Mouse (Mus musculus) frontal cortex, postnatal 14 days (tissue): Measurements from ENCODE around the gene Snrpa.
A peak's percentile ranks its signal among the peaks of the same experiment; 100 is the strongest.
"Not testable (repeated sequence)": the region's sequence is repeated elsewhere in the genome, so short reads cannot be mapped to it uniquely, and the experiment has no call there.

Experiments
- DNase-seq, 2 experiments: peaks; one replicate each; pipeline ENCODE4 v3.0.0; 2022; ENCODE audit warnings: low spot score in 2 of 2

Gene Snrpa

DNA sequence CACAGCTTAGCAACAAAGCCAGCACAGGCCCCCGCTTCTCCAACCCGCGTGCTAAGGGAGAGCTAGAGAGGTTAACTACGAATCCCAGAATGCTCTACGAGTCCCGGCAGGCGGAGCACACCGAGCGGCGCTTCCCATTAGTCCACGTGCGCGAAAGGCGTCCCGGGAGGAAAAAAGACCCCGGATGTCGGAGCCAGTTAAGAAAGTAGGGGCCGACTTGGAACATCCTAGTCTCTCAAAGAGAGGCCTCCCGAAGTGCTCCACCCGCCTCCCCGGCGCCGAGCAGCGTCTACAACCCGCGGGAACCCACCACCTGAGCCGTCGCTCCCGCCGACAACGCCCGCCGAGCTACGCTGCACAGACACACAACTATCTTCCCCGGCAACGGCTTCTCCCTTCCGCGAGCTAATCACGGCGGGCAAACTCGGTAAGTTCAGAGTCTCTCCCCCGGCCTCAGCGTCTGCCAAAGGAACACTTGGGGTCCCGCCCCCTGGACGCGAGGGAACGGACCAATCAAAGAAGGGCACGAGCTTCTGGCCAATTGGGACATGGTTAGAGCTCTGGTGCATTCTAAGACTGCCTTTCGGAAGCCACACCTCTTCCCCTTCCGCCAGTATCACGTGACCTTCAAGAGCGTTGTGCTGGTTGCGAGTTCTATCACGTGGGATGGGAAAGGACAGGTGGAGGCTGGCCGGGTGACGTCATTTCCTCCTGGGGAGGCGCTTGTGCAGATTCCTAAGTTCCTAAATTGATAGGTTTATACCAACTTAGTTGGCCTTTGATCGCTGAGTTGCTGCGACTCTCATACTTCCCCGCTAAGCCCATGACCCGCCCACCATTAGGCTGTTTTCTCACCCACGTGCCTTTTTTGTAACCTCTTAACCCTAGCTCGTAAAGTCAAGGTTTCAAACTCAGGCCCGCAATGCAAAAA, at the start of gene Snrpa, which contains the start of gene BC024978:
Snrpa (minus strand) TSS at position 591 of the 931 bp plus-strand sequence.
BC024978 (plus strand) TSS at position 101 of the 931 bp plus-strand sequence.
- peak; percentile 94 to 99 for DNase-seq

DNA sequence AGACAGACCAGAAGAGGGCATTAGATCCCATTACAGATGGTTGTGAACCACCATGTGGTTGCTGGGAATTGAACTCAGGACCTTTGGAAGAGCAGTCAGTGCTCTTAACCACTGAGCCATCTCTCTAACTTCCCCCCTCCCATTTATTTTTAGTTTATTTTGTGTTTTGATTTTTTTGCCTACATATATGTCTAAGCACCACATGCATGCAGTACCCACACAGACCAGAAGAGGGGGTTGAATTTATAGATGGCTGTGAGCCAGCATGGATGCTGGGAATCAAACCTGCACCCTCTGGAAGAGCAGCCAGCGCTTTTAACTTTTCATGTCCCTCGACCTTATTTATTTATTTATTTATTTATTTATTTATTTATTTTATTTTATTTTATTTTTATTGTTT, 48.0 kb upstream of the Snrpa start:
- DNase-seq, result not testable (repeated sequence)

DNA sequence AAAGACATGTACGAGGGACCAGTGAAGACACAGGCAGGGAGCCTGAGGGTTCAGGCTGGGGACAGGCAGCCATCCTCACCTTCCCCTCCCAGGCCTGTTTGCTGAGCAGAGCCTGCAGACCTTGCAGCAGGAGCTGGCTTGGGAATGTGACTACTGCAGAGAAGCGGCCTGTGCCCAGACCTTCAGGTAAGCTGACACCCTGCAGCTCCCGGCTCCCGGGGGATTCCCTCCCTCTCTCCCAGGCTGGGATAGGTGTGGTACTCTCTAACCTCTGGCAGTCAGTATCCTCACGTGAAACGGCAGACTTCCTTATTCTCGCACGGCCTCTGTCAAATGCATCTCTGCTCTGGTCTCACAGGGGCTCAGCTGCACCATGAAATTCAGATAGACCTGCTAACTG, 47.1 kb upstream of the Snrpa start:
- no peak for DNase-seq

DNA sequence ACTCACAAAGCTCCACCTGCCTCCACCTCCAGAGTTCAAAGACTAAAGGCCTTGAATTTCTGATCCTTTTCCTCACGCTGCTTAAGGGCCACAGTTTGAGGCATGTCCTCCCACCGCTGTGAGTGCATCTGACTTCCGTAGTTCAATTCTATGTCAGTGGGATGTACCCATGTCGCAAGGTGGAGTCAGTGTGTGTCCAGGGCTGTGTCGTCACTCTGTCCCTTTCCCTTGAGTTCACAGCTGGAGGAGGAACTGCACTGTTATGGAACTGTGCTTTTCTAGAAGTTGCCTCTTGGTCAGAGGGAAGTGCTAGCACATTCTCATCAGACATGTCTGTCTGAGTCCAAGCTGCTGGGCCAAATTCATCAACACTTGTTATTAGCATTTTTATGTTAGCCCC, 42.5 kb upstream of the Snrpa start:
- no peak for DNase-seq

DNA sequence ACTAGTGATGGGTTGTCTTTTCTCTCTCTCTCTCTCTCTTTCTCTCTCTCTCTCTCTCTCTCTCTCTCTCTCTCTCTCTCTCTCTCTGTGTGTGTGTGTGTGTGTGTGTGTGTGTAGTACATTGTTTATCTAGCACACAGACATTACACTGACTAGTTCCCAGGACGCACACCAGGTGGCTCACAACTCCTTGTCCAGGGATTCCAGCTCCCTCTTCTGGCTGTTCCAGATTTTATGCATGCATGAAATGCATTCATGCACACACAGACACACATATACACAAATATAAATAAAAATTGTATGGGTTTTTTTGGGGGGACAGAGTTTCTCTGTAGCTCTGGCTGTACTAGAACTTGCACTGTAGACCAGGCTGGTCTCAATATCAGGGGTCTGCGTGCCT, 41.5 kb upstream of the Snrpa start:
- no peak for DNase-seq

DNA sequence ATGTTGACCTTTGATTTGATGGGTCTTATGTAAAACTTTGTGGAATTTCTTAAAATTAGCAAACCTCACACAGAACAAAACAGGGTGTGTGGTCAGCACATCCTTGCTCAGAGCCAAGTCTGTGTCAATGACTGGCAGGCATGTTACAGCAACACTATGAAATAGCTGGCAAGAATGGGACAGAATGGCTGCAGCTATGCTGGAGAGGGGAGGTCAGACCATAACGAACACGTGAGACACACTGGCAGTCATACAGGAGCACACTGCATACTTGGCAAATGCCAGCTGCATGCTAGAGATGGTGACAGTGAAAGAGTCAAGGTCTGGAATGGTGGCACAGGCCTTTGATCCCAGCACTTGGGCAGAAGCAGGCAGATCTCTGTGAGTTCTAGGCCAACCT, 39.7 kb upstream of the Snrpa start:
- no peak for DNase-seq

DNA sequence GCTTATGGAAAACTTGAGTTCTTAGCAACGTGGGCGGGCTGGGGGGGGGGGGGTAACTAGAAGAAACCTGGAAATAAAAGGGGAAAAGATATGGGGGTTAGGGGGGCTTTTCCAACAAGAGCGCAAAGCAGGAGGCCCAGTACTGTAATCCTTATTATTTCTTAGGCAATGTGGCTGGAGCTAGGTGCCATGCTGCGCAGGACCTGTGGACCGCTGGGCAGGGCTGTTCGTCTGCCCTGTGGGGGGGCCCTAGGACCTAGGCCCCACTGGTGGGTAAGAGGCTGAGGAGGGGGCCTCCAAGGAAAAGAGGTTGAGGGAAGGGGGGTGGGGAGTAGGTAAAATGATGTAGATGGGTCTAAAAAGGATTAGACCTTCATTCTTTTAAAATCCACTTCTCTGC, 37.2 kb upstream of the Snrpa start:
- no peak for DNase-seq

DNA sequence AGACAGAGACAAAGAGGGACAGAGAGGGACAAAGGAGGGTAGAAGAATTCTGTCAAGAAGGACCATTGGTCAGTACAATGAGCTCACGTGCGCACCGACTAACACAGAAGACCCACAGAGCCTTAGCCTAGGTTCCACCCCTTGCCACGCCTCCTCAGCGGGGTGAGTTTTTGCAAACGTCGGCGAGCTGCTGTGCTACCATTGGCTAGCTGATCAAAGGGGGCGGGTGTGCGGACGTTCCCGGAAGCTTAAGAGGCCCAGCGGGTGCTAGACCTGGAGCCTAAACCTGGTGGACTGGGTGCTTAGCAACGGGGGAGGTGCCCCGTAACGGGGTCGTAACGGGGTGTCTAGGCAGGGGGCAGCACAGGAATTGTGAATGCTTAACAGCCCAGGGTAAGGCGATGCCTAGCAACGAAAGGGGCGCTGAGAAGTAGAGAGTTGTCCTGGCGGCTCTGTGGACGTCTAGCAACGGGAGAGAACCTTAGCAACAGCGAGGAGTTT, 36.8 kb upstream of the Snrpa start, which contains the start of gene Coq8b:
Coq8b (plus strand) TSS at position 243 of the 501 bp plus-strand sequence.
- DNase-seq, result peak; percentile 90 to 91

DNA sequence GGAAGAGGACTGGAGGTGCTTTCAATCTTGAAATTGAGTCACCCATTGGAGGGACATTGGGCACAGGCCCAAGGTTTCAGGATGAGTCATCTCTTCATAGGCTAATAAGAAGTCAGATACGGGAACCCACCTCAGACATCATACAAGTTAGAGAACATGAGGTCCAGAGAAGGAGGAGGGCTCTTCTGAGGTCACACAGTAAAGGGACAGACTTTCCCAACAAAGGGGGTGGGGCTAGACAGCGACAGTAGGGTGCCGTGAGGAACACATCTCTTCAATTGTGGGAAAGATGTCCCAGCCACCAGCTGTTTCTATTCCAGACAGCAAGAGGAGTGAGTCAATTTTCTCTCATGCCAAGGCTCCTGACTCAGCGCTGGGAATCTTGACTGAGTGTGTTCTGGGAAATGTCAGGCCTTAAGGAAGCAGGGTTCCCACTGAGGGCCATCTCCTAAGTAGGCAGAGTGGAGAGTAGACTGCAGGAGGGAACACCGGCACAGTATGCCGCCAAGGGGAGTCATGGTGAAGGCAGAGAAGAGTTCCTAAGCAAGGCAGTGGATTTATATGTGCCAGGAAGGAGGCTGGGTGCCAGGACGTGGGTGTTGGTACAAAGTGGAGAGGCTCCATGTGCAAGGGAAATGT, 35.7 kb upstream of the Snrpa start:
- peak; percentile 57 to 75 for DNase-seq

DNA sequence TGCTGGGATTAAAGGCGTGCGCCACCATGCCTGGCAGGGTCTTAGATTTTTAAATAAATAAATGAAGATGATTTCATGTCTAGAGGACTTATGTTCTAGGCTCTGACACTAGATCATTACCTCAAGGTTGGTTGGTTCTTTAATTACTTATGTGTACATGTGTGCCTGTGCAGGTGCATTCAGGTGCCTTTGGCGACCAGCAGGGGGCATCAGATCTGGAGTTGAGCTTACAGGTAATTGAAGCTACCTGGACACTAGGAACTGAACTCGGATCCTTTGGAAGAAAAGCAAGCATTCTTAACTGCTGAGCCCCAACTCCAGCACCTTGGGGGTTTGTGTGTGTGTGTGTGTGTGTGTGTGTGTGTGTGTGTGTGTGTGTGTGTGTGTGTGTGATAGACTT, 34.7 kb upstream of the Snrpa start:
- no peak for DNase-seq

DNA sequence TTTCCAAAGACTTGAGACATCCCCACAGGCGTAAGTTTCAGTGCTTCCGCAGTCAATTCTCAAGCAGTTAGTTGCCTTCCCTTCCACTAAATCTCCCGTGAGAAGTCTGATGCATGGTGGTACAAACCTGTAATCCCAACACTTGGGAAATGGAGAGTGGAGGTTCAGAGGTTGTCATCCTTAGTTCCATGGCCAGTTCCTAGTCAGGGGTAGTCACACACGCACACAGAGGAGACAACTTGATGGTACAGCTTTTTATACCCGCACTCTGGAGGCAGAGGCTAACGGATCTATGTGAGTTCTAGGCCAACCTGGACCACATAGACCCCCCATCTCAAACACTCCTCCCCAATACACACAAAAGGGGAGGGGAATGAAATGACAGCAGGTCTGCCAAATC, 32.8 kb upstream of the Snrpa start:
- DNase-seq, result no peak

DNA sequence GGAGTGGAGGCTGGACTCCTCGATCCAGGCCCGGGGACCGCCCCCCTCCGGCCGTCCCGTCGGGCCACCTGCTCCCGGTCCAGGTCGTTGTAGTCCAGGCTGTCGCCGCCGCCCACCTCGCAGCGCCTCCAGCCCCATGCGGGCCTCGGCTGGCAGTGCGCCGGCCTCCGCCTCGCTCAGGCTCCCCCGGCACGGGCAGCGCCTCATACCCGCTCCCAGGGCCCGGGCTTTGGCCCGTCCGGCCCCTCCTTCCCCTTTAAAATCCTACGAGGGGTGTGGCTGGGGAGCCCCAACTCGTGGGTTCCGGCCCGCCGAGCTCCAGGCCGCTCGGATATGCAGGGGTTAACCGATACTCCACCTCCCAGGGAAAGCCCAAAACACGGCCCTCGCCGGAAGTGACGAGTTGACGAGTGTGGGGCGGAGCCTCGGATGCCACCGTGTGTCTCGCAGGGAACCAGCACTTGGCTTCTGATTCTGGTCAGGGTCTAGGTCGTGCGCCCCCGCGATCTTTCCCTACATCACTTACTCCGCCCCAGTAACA, 32.3 kb upstream of the Snrpa start, which contains the start of gene Itpkc:
Itpkc (minus strand) TSS at position 381 of the 541 bp plus-strand sequence.
- peak; percentile 85 to 86 for DNase-seq

DNA sequence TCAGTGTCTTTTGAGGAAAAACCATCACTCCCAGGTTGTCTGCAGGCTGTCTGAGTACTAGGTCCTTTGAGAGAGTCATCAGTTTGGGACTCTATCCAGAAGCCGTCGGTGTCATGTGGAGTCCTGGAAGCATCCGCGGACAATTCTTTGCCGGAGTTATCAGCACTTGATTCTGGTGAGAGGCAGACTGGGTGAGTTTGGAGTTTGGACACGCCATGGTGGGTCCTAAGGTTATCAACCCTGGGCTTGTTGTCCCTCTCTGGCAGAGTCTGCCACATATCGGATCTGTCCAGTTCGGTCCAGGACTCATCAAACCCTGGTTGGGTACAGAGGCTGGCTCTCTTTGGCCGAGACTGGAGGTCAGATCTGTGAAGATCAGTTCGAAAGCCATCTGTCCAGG, 31.6 kb upstream of the Snrpa start:
- no peak for DNase-seq

DNA sequence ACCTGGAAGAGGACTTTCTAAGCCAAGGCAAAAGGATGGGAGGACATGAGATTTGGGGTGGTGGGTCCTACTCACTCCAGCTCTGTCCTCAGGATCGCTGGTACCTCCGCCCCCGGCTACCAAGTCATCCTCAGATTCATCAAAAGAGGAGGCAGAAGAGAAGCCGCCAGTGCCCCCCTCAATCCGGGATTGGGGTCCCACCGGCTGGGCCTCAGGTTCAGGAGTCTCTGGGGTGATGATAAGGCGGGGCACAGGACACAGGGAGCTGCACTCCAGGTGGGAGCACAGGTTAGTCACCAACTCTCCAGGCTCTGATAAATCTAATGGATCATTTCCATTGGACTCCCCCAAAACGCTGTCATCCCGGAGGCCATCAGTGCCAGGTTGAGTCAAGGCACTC, 31.2 kb upstream of the Snrpa start:
- no peak for DNase-seq

DNA sequence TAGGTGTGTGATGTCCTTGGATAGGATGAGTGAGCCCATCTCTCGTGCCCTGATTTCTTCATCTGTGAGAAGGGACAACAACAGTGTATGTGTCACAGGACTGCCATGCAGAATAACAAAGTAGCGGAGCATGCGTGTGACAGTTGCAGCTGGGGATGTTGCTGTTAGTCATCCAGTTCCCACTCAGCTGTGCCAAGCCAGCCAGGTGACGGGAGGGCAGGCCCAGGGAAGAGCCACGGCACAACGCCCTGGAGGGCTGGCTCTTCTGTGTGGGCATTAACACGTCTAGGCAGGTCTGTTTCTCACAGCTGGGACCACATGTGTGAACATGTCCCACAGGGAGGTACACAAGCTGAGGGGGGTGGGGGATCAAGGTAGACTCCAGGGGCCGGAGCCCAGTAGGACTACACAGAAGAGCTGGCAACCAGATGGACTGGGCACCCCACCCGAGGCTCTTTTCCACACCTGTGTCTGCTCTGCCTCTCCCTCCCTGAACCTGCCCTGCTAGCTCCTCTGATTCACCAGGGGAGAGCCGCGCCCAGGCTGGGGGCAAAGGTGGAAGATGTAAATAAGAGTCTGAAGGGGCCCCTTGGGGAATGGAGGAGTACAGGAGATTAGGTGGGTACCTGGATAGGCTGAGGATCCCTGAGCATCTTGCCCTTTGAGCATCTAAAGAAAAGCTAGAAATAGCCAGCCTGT, 29.0 kb upstream of the Snrpa start:
- DNase-seq, result no peak

DNA sequence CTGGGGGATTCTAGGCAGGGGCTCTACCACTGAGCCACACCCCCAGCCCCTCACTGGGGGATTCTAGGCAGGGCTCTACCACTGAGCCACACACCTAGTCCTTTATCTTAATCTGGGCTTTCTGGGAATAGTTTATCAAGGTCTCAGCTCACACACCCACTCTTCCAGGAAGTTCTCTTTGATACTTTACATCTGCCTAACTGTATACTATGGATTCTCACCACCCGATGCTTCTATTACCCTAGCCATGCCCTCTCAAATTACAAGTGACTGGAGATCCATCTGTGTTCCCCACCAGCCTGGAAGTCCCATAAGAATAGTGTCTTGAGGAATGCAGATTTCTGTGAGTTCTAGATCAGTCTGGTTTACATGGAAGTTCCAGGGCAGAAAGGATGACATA, 26.5 kb upstream of the Snrpa start:
- no peak for DNase-seq

DNA sequence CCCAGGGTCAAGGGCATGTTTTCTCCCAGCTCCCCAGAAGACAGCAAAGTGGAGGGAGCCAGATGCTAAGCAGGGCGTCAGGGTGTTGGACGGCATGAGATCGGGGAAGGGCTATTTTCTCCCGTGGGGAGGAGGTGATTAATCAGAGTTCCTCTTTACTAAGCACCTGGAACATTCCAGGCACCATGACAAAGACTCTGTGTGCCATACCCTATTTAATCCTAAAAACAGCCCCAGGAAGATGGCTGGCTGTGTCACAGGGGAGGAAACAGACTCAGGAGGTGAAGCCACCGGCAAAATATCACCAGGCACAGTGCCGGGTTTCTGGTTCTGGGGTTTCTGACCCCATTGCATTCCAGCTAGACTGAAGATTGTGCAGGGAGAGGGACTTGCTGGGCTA, 25.9 kb upstream of the Snrpa start:
- DNase-seq, result no peak

DNA sequence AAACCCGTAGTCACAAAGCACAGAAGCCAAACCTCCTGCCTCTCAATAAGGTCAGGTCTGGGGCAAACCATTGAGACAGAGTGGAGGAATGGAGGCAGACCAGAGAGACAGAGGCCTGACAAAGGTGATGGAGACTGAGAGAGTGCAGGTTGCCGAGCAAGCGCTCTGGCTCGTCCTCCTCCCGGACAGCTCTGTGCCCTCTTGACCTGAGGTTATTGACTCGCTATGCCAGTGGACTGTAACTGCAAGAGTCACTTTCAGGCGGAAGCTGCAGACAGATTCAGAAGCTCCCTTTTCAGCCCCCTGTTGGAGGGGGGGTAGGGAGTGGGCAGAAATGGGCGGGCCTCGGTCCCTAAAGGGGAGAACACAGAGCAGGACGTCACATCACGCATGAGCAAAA, 23.9 kb upstream of the Snrpa start:
- no peak for DNase-seq

DNA sequence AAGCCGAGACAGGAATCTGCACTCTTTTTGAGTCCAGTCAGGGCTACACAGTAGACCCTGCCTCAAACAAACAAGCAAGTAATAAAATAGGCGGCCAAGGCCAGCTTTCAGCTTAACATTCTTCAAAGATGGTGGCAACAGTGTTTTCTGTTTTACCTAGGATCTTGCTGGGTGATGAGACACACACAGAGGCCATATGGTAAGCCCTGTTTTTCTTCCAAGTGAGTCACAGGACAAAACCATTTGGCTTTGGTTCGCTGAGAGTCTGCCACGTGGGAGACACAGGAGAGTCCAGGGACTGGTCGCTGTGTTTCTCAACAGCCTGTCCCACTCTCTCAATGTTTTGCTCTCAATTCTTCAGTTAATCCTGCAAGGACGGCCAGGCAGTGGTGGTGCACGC, 22.5 kb upstream of the Snrpa start:
- no peak for DNase-seq

DNA sequence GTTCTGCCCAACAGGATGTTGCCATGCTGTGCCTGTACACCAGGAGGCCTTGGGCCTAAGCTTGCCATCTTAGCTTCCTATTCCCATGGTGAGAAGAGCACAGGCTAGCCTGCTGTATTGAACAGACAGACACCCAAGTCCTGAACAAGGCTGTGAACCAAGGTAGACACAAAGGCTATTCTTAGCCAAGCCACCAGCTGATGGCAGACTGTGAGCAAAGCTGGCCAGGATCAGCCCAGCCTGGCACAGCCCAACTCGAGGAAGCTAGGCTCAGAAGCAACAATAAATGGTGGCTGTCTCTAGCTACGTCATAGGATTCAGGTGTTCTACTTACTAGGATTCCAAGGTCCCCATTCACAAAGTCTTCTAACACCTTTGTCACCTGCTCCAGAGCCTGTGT, 16.6 kb upstream of the Snrpa start:
- DNase-seq, result no peak

DNA sequence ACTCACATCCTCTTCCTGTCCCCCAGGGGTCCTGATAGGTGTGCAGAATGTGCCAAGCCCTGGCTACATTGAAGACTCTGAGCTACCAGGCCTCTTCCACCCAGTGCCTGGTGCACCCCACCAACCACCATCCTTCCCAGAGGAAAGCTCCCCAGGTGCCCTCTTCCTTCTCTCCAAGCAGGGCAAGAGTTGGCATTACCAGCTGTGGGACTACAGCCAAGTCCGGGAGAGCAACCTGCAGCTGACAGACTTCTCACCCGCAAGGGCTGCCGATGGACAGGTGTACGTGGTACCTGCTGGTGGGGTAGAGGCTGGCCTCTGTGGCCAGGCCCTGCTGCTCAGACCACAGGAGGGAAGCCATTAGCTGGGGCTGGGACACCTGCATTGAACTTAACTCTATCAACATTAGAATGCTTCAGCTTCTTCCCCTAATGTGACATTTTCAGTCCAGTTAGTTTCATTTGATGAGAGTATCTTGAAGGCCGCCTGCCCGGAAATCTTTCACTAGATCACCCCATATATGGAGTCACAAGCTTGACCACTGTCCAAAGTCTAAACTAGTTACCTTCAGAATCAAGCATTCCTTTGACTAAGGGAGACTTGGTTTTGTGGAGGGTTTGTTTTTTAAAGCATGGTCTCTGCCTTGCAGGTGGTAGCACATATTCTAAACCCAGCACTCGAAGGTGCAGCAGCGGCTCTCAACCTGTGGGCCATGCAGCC, 7.8 kb upstream of the Snrpa start:
- DNase-seq, result no peak
